ENCODE assay signal across 10 mouse cellular contexts in the genomic region with DNA sequence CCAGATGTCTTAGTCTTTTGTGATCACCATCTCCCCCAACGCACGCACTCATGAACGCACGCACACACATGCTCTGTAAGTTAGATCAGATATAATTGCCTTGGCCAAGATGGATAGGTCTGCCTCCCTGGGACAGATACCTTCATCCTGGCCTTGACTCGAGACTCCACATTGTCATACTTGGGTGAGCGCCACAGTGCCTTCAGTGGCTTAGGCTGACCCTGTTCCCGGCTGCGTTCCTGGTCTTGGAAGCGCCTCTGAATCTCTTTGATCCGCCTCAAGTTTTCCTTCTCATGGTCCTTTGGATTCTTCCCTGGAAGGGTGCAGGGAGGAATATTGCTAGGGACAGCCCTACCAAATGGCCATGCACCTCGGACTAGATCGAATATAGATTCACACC. TPM values are rescaled to one million over a fixed set of nuclear protein-coding genes. Genes with fewer than 3 reads are reported as not detected.
A peak's percentile ranks its signal among the peaks of the same experiment; 100 is the strongest.
DNase-seq lines count a peak whose midpoint lies in the region; ATAC-seq lines count a peak whose summit lies in the region.
"Had no signal": no experiment of that assay in that cellular context is flagged by ENCODE, and none has a peak within 500 bp of the region (broad histone marks: within the 10 kb centered on the region; RNA-seq: fewer than 3 reads in every experiment).

No protein-coding gene starts in this region.

- peak overlapping the region; percentile 75 for H3K9ac ChIP-seq in kidney, embryonic 16.5 days (replicated peaks; ENCODE audit: low read length)
- peak overlapping the region; percentile 79 for H3K9ac ChIP-seq in embryonic facial prominence, embryonic 13.5 days
- peak overlapping the region; percentile 82; the same call in 1 of the 2 replicates for H3K9ac ChIP-seq in limb, embryonic 13.5 days

- peak overlapping the region; percentile 84 for H3K4me3 ChIP-seq in kidney, embryonic 16.5 days (ENCODE audit: low read length)
- peak overlapping the region; percentile 62 for H3K4me3 ChIP-seq in embryonic facial prominence, embryonic 13.5 days
- peak overlapping the region; percentile 64 for H3K4me3 ChIP-seq in limb, embryonic 13.5 days

- H3K4me1 ChIP-seq in kidney, embryonic 16.5 days (ENCODE audit: insufficient read depth, low read length): peaks cover 24% of the 10 kb centered on the region
- H3K4me1 ChIP-seq in embryonic facial prominence, embryonic 13.5 days: peaks cover 24% of the 10 kb centered on the region
- peaks cover 23% of the 10 kb centered on the region for H3K4me1 ChIP-seq in limb, embryonic 13.5 days

- no peaks in the 10 kb centered on the region for H3K9me3 ChIP-seq in kidney, embryonic 16.5 days (ENCODE audit: low read length)
- no peaks in the 10 kb centered on the region for H3K9me3 ChIP-seq in embryonic facial prominence, embryonic 13.5 days
- no peaks in the 10 kb centered on the region for H3K9me3 ChIP-seq in limb, embryonic 13.5 days

- DNase-seq in cerebellum, adult 11-12 months: peak; percentile 63
- DNase-seq in cerebellum, adult 9-11 months: no peak
- DNase-seq in kidney, postnatal 36 days: no peak
- no peak for DNase-seq in left cerebral cortex, adult 18-20 months (ENCODE audit: low spot score in 2 of 2)
- no peak for DNase-seq in spleen, adult 12 weeks (ENCODE audit: low spot score)
- DNase-seq: heart, postnatal 4 days had no signal

- H3K27me3 ChIP-seq in kidney, embryonic 16.5 days (ENCODE audit: insufficient read depth, low read length): no peaks in the 10 kb centered on the region
- H3K27me3 ChIP-seq in embryonic facial prominence, embryonic 13.5 days: no peaks in the 10 kb centered on the region
- H3K27me3 ChIP-seq in limb, embryonic 13.5 days: no peaks in the 10 kb centered on the region

- peaks cover 19% of the 10 kb centered on the region for H3K36me3 ChIP-seq in kidney, embryonic 16.5 days (ENCODE audit: insufficient read depth, low read length)
- H3K36me3 ChIP-seq in embryonic facial prominence, embryonic 13.5 days: peaks cover 22% of the 10 kb centered on the region
- H3K36me3 ChIP-seq in limb, embryonic 13.5 days: peaks cover 22% of the 10 kb centered on the region

- 57% methylated on average over 12 of the region's 12 CpGs for WGBS in kidney, embryonic 16.5 days
- 84% methylated on average over 12 of the region's 12 CpGs for WGBS in embryonic facial prominence, embryonic 13.5 days
- 80% methylated on average over 12 of the region's 12 CpGs for WGBS in limb, embryonic 13.5 days

- H3K4me2 ChIP-seq in kidney, embryonic 16.5 days (replicated peaks; ENCODE audit: low read depth, low read length): peak overlapping the region; percentile 95
- H3K4me2 ChIP-seq in embryonic facial prominence, embryonic 13.5 days: peak overlapping the region; percentile 92
- peak overlapping the region; percentile 94 for H3K4me2 ChIP-seq in limb, embryonic 13.5 days (replicated peaks)

- no peak for ATAC-seq in kidney, embryonic 16.5 days (ENCODE audit: low FRiP score, low TSS enrichment)
- no peak for ATAC-seq in embryonic facial prominence, embryonic 13.5 days (ENCODE audit: insufficient number of reproducible peaks, insufficient read depth, low FRiP score, low TSS enrichment, low read depth)
- no peak for ATAC-seq in limb, embryonic 13.5 days (ENCODE audit: low FRiP score, low read depth)

- no peak overlapping the region for H3K27ac ChIP-seq in kidney, embryonic 16.5 days (ENCODE audit: low read length)
- no peak overlapping the region for H3K27ac ChIP-seq in embryonic facial prominence, embryonic 13.5 days
- H3K27ac ChIP-seq in limb, embryonic 13.5 days: no peak overlapping the region

RNA-seq across cellular contexts. Expression of a gene that starts 1.0 kb away (rescaled TPM):
- not detected in 2 replicates for polyA plus RNA-seq in kidney, embryonic 16.5 days (2015; fragmentation: Nextera tagmentation; extraction: Ambion mirVana)
- polyA plus RNA-seq in embryonic facial prominence, embryonic 13.5 days (2015; fragmentation: Nextera tagmentation; extraction: Ambion mirVana): 0.25 and 0.36 TPM in 2 replicates
- 0.36 TPM in 1 of 2 replicates, not detected in the other for polyA plus RNA-seq in limb, embryonic 13.5 days (2015; fragmentation: Nextera tagmentation; extraction: Ambion mirVana)
- under 1 TPM in 1 of 2 experiments, not detected in 1; 0.49 TPM for total RNA-seq in left cerebral cortex, adult 18-20 months (2021)
- total RNA-seq: heart, postnatal 4 days had no signal
- polyA plus RNA-seq: small intestine, adult 2 months had no signal

RNA-seq across cellular contexts. Expression of a gene that starts 1.6 kb away (rescaled TPM):
- 29.0 and 34.1 TPM in 2 replicates for polyA plus RNA-seq in kidney, embryonic 16.5 days (2015; fragmentation: Nextera tagmentation; extraction: Ambion mirVana)
- 28.6 and 34.5 TPM in 2 replicates for polyA plus RNA-seq in embryonic facial prominence, embryonic 13.5 days (2015; fragmentation: Nextera tagmentation; extraction: Ambion mirVana)
- polyA plus RNA-seq in limb, embryonic 13.5 days (2015; fragmentation: Nextera tagmentation; extraction: Ambion mirVana): 30.8 and 32.2 TPM in 2 replicates
- total RNA-seq in left cerebral cortex, adult 18-20 months (2021): 10 to 100 TPM in 1 of 2 experiments, 1 to 10 TPM in 1; 9.5 to 11.2 TPM

RNA-seq across cellular contexts. Expression of a gene that starts 5.5 kb away (rescaled TPM):
- 18.0 and 20.1 TPM in 2 replicates for polyA plus RNA-seq in kidney, embryonic 16.5 days (2015; fragmentation: Nextera tagmentation; extraction: Ambion mirVana)
- polyA plus RNA-seq in embryonic facial prominence, embryonic 13.5 days (2015; fragmentation: Nextera tagmentation; extraction: Ambion mirVana): 18.9 and 21.5 TPM in 2 replicates
- 17.7 TPM in 2 replicates for polyA plus RNA-seq in limb, embryonic 13.5 days (2015; fragmentation: Nextera tagmentation; extraction: Ambion mirVana)
- 10 to 100 TPM; 41.2 to 46.1 TPM for total RNA-seq in left cerebral cortex, adult 18-20 months (2021)

RNA-seq across cellular contexts. Expression of a gene that starts 5.5 kb away (rescaled TPM):
- 65.7 and 67.6 TPM in 2 replicates for polyA plus RNA-seq in kidney, embryonic 16.5 days (2015; fragmentation: Nextera tagmentation; extraction: Ambion mirVana)
- polyA plus RNA-seq in embryonic facial prominence, embryonic 13.5 days (2015; fragmentation: Nextera tagmentation; extraction: Ambion mirVana): 72.3 and 84.3 TPM in 2 replicates
- 81.5 and 83.9 TPM in 2 replicates for polyA plus RNA-seq in limb, embryonic 13.5 days (2015; fragmentation: Nextera tagmentation; extraction: Ambion mirVana)
- total RNA-seq in left cerebral cortex, adult 18-20 months (2021): 10 to 100 TPM; 53.7 to 57.3 TPM

RNA-seq across cellular contexts. Expression of a gene that starts 20.4 kb away (rescaled TPM):
- polyA plus RNA-seq in kidney, embryonic 16.5 days (2015; fragmentation: Nextera tagmentation; extraction: Ambion mirVana): 0.49 and 0.52 TPM in 2 replicates
- 0.61 and 0.84 TPM in 2 replicates for polyA plus RNA-seq in embryonic facial prominence, embryonic 13.5 days (2015; fragmentation: Nextera tagmentation; extraction: Ambion mirVana)
- polyA plus RNA-seq in limb, embryonic 13.5 days (2015; fragmentation: Nextera tagmentation; extraction: Ambion mirVana): 0.55 and 0.77 TPM in 2 replicates
- total RNA-seq in left cerebral cortex, adult 18-20 months (2021): 10 to 100 TPM; 60.0 to 64.6 TPM
